Mouse (Mus musculus) left cerebral cortex, postnatal 10 days (tissue): ENCODE measurements around the gene Tbce. TPM values are rescaled to one million over a fixed set of nuclear protein-coding genes. Genes with fewer than 3 reads are reported as not detected.

Experiments used
- DNase-seq, 2 experiments: peaks; one replicate each; pipeline ENCODE4 v3.0.0; 2021 to 2022; ENCODE audit warnings: low spot score in 2 of 2, mixed read lengths in 1 of 2; ENCODE audit errors: extremely low spot score in 1 of 2
- intact Hi-C: fragments of 180-260 bp; cut with DNase I; formaldehyde crosslinking; loops from one replicate; pipeline ENCODE4 v1.15.1; 2025
- total RNA-seq, 2 experiments: library from RNA; stranded (reverse); gene quantifications; 2 replicates each; pipeline ENCODE4 v1.2.3; 2021

The Tbce gene
- total RNA-seq: 10 to 100 TPM; 69.0 to 69.2 TPM

GRCm38 (mm10) chr13:14039292-14039965 lies at the start of gene Tbce:
Gene Tbce (minus strand): TSS chr13:14039638.
- peak; percentile 89 to 93 for DNase-seq
- intact Hi-C loops: no loop called here

- intact Hi-C loops: no loop called here
- DNase-seq: no peak
Observed at GRCm38 (mm10) chr13:14088669-14089068, 49.2 kb upstream of the Tbce start.

- no peak for DNase-seq
- intact Hi-C loops: no loop called here
Observed at GRCm38 (mm10) chr13:14075326-14075725, 35.9 kb upstream of the Tbce start.

- DNase-seq: no peak
- intact Hi-C loops: no loop called here
Observed at GRCm38 (mm10) chr13:14074371-14074770, 34.9 kb upstream of the Tbce start.

GRCm38 (mm10) chr13:14069291-14069690 lies 29.9 kb upstream of the Tbce start:
- intact Hi-C loops: loop anchor here (10.0 kb wide), 1 partner anchor 546 kb away; the partner anchor contains the start of genes Mrpl32 and Psma2

GRCm38 (mm10) chr13:14068035-14068434 lies 28.6 kb upstream of the Tbce start:
- DNase-seq: no peak
- intact Hi-C loops: loop anchor here (10.0 kb wide), 1 partner anchor 547 kb away; the partner anchor contains the start of genes Mrpl32 and Psma2

More at GRCm38 (mm10) chr13:14069291-14069690, 29.9 kb upstream of the Tbce start:
- DNase-seq: no peak

GRCm38 (mm10) chr13:14065701-14066100 lies 26.3 kb upstream of the Tbce start:
- no peak for DNase-seq
- intact Hi-C loops: loop anchor here (10.0 kb wide), 1 partner anchor 549 kb away; the partner anchor contains the start of genes Mrpl32 and Psma2

GRCm38 (mm10) chr13:14065028-14065380 lies 25.6 kb upstream of the Tbce start:
- intact Hi-C loops: loop anchor here (10.0 kb wide), 1 partner anchor 550 kb away; the partner anchor contains the start of genes Mrpl32 and Psma2
- no peak for DNase-seq

GRCm38 (mm10) chr13:14064341-14065027 lies 25.0 kb upstream of the Tbce start:
- intact Hi-C loops: loop anchor here (10.0 kb wide), 1 partner anchor 550 kb away; the partner anchor contains the start of genes Mrpl32 and Psma2
- peak; percentile 11 to 63 for DNase-seq

GRCm38 (mm10) chr13:14063942-14064271 lies 24.5 kb upstream of the Tbce start:
- intact Hi-C loops: loop anchor here (10.0 kb wide), 1 partner anchor 551 kb away; the partner anchor contains the start of genes Mrpl32 and Psma2
- no peak for DNase-seq

- DNase-seq: peak; percentile 97 to 98
- intact Hi-C loops: loop anchor here (10.0 kb wide), 1 partner anchor 552 kb away; the partner anchor contains the start of genes Mrpl32 and Psma2
Observed at GRCm38 (mm10) chr13:14063013-14063941, 23.8 kb upstream of the Tbce start, which contains the start of the genes Arid4b and Ggps1. Gene Arid4b (plus strand): TSS chr13:14063232. Gene Ggps1 (minus strand): TSS chr13:14063488.

- DNase-seq: no peak
- intact Hi-C loops: loop anchor here (10.0 kb wide), 1 partner anchor 552 kb away; the partner anchor contains the start of genes Mrpl32 and Psma2
Observed at GRCm38 (mm10) chr13:14062209-14063012, 23.0 kb upstream of the Tbce start.

- DNase-seq: no peak
- intact Hi-C loops: loop anchor here (10.0 kb wide), 1 partner anchor 55 kb away; no protein-coding TSS in a partner anchor
Observed at GRCm38 (mm10) chr13:14059582-14059981, 20.1 kb upstream of the Tbce start.

- intact Hi-C loops: loop anchor here (10.0 kb wide), 1 partner anchor 52 kb away; no protein-coding TSS in a partner anchor
- no peak for DNase-seq
Observed at GRCm38 (mm10) chr13:14056801-14057200, 17.4 kb upstream of the Tbce start.

GRCm38 (mm10) chr13:14049878-14050277 lies 10.4 kb upstream of the Tbce start:
- intact Hi-C loops: loop anchor here (10.0 kb wide), 1 partner anchor 45 kb away; no protein-coding TSS in a partner anchor
- no peak for DNase-seq

GRCm38 (mm10) chr13:14044521-14044920 lies 5.1 kb upstream of the Tbce start:
- intact Hi-C loops: no loop called here
- DNase-seq: no peak

GRCm38 (mm10) chr13:14043851-14044250 lies 4.4 kb upstream of the Tbce start:
- no peak for DNase-seq
- intact Hi-C loops: no loop called here

GRCm38 (mm10) chr13:14040186-14040585 lies 748 bp upstream of the Tbce start:
- DNase-seq: no peak

More at GRCm38 (mm10) chr13:14040186-14040585, 748 bp upstream of the Tbce start:
- intact Hi-C loops: no loop called here
